In the genomic region with DNA sequence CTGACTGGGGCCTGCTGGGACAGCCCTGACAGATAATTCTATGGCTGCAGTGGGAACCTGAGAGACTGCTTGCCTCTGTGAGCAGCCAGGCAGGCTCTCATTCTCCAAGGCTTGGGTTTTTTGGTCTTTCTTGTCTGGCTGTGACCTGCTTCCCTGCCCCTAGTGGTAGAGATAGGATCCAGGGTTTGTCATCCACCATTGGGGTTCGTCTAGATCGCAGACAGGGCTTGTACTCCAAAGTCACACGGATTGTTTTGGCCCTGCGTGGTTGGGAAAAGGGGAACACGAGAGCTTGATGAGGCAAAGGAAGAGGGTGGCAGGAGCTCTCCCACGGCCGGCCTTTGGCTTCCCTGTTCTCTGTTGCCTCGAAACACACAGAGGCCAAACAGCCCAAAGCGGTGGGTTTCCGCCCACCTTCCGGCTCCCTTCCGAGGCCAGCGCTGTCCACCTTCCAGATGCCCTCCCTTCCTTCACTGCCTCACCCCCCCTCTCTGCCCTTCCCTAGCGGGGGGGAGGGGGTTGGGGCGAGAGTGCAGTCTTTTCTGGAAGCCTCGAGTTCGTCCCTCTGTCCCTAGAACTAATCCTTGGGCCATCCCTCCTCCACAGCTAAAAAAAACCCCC, we compare ENCODE assay signal across 8 mouse cellular contexts. TPM values are rescaled to one million over a fixed set of nuclear protein-coding genes. Genes with fewer than 3 reads are reported as not detected.
DNase-seq lines count a peak whose midpoint lies in the region; ATAC-seq lines count a peak whose summit lies in the region.

No protein-coding gene starts in this region.

- peaks cover 62% of the 10 kb centered on the region for H3K36me3 ChIP-seq in midbrain, embryonic 12.5 days
- no peaks in the 10 kb centered on the region for H3K36me3 ChIP-seq in midbrain, embryonic 15.5 days (replicated peaks)
- H3K36me3 ChIP-seq in splenic B cell, adult 2 months (ENCODE audit: control insufficient read depth, insufficient read depth, low read length, poor library complexity, severe bottlenecking), result peaks cover 6% of the 10 kb centered on the region; the same call in 1 of the 2 replicates

- H3K4me3 ChIP-seq in midbrain, embryonic 12.5 days, result no peak overlapping the region
- no peak overlapping the region for H3K4me3 ChIP-seq in midbrain, embryonic 15.5 days

- ATAC-seq in midbrain, embryonic 12.5 days (ENCODE audit: low FRiP score, low read depth), result no peak
- no peak for ATAC-seq in midbrain, embryonic 15.5 days (replicated peaks)

- 32% methylated on average over 17 of the region's 17 CpGs for WGBS in midbrain, embryonic 12.5 days
- WGBS in midbrain, embryonic 15.5 days, result 34% methylated on average over 17 of the region's 17 CpGs

- peak overlapping the region; percentile 35; the same call in 1 of the 2 replicates for H3K27ac ChIP-seq in midbrain, embryonic 12.5 days (replicated peaks)
- H3K27ac ChIP-seq in midbrain, embryonic 15.5 days, result no peak overlapping the region

- DNase-seq in embryo, embryonic 11 days, result peak; percentile 50
- no peak for DNase-seq in embryo, embryonic 10 days (ENCODE audit: low spot score)
- DNase-seq in induced T-regulatory cell, adult 2 months (ENCODE audit: low read depth), result peak; percentile 42
- peak; percentile 56 for DNase-seq in splenic B cell, adult 2 months (ENCODE audit: low read depth, low spot score)
- DNase-seq in right cerebral cortex, postnatal 14 days, result no peak
- DNase-seq in T-cell, adult 2 months (ENCODE audit: low spot score), result no peak

- H3K4me1 ChIP-seq in midbrain, embryonic 12.5 days, result peaks cover 32% of the 10 kb centered on the region
- H3K4me1 ChIP-seq in midbrain, embryonic 15.5 days, result peaks cover 30% of the 10 kb centered on the region

- H3K27me3 ChIP-seq in midbrain, embryonic 12.5 days, result 0 out of 2 replicates have a peak, but pooled peaks cover 3% of the 10 kb centered on the region
- H3K27me3 ChIP-seq in midbrain, embryonic 15.5 days (replicated peaks), result no peaks in the 10 kb centered on the region
- H3K27me3 ChIP-seq in splenic B cell, adult 2 months (ENCODE audit: control insufficient read depth, insufficient read depth, low read length, poor library complexity, severe bottlenecking), result no peaks in the 10 kb centered on the region

- H3K4me2 ChIP-seq in midbrain, embryonic 12.5 days (replicated peaks), result no peak overlapping the region
- H3K4me2 ChIP-seq in midbrain, embryonic 15.5 days, result no peak overlapping the region

- H3K9me3 ChIP-seq in midbrain, embryonic 12.5 days, result no peaks in the 10 kb centered on the region
- no peaks in the 10 kb centered on the region for H3K9me3 ChIP-seq in midbrain, embryonic 15.5 days

- H3K9ac ChIP-seq in midbrain, embryonic 12.5 days (replicated peaks), result peak overlapping the region; percentile 43; the same call in 1 of the 2 replicates
- no peak overlapping the region for H3K9ac ChIP-seq in midbrain, embryonic 15.5 days

RNA-seq across cellular contexts. Expression of a gene that starts 18.5 kb away (rescaled TPM):
- 38.5 and 53.9 TPM in 2 replicates for polyA plus RNA-seq in midbrain, embryonic 12.5 days (2016; fragmentation: Nextera tagmentation; extraction: Ambion mirVana)
- 29.9 and 30.5 TPM in 2 replicates for polyA plus RNA-seq in midbrain, embryonic 15.5 days (2015; fragmentation: Nextera tagmentation; extraction: Ambion mirVana)

Comparison
In these comparisons a context has a peak if more than half of its experiments do, and no peak if none do; other contexts are left out.
1. DNase-seq: peak in embryo, embryonic 11 days (single experiment), induced T-regulatory cell, adult 2 months (single experiment) and splenic B cell, adult 2 months (single experiment); none in embryo, embryonic 10 days (single experiment), right cerebral cortex, postnatal 14 days (single experiment) and T-cell, adult 2 months (single experiment).